In genomic region chr10:111446672-111447008, GRCm38 (mm10) we compare ENCODE assay signal across 2 mouse cellular contexts.
TF ChIP-seq lines count a peak whose summit lies in the region.

No protein-coding gene starts in this region.

TF ChIP-seq in CH12.LX, 34 proteins besides CTCF, POLR2A, EP300 and RAD21:
- peak; percentile 59 for TF ChIP-seq ZNF384 (IDR thresholded peaks at IDR 0.05; ENCODE audit: low read depth, low read length)

TF ChIP-seq in MEL, 35 proteins besides CTCF, POLR2A, EP300 and RAD21:
- peak; percentile 79 for TF ChIP-seq ZNF384 (IDR thresholded peaks at IDR 0.05; ENCODE audit: low read depth, low read length)
